Mouse (Mus musculus) ES-E14 (cell line): ENCODE results near the gene Zyg11b.

ENCODE experiments used
- ZC3H11A ChIP-seq: IDR thresholded peaks from 2 replicates; pipeline ENCODE4 v1.6.1; 2012; ENCODE audit warnings: low read depth, mild to moderate bottlenecking, inconsistent platforms, low read length, borderline replicate concordance
- ZNF384 ChIP-seq: IDR thresholded peaks from 2 replicates; pipeline ENCODE4 v1.6.1; 2012; ENCODE audit warnings: low read depth, low read length, inconsistent platforms

GRCm38 (mm10) chr4:108213023-108213422 lies 87.9 kb downstream of the Zyg11b start:
- no peak for TF ChIP-seq ZC3H11A
- TF ChIP-seq ZNF384: no peak
